Mouse (Mus musculus) hematopoietic stem cell, adult 5-6 weeks (primary cell): ENCODE measurements around the gene Otog. TPM values are rescaled to one million over a fixed set of nuclear protein-coding genes. Genes with fewer than 3 reads are reported as not detected.
A peak's percentile ranks its signal among the peaks of the same experiment; 100 is the strongest.

Source experiments
- ATAC-seq, 2 experiments: fragments of 125-278 bp in 1 of 2; replicated peaks in 1 of 2; 2 replicates each; pipeline ENCODE4 v1.8.0; 2016 to 2017; ENCODE audit warnings: inconsistent platforms in 2 of 2, mild to moderate bottlenecking in 2 of 2, moderate number of reproducible peaks in 2 of 2, low read depth in 1 of 2, moderate TSS enrichment in 1 of 2; ENCODE audit not compliant: low FRiP score in 2 of 2, poor library complexity in 2 of 2, severe bottlenecking in 2 of 2, insufficient read depth in 1 of 2, low TSS enrichment in 1 of 2
- total RNA-seq: library from RNA; stranded (forward); fragments of 172-1452, 232-1000 nt; gene quantifications from 2 replicates; pipeline ENCODE4 v1.2.3, GENCODE M21; 2017

Otog gene
- not detected in 2 replicates for total RNA-seq

- no peak for ATAC-seq
Observed at GRCm38 (mm10) chr7:46240696-46241095, at the start of gene Otog. Otog (plus strand) TSS chr7:46240987.

GRCm38 (mm10) chr7:46195356-46195755 is 45.4 kb upstream of the Otog start:
- ATAC-seq: no peak

GRCm38 (mm10) chr7:46200021-46200420 is 40.8 kb upstream of the Otog start:
- no peak for ATAC-seq

- no peak for ATAC-seq
Observed at GRCm38 (mm10) chr7:46201649-46202048, 39.1 kb upstream of the Otog start.

GRCm38 (mm10) chr7:46204046-46204471 is 36.7 kb upstream of the Otog start:
- ATAC-seq: peak; percentile 32 to 34; a peak in 1 of 4 replicates

GRCm38 (mm10) chr7:46204775-46205174 is 36.0 kb upstream of the Otog start:
- ATAC-seq: no peak

GRCm38 (mm10) chr7:46208131-46208530 is 32.7 kb upstream of the Otog start:
- no peak for ATAC-seq

- no peak for ATAC-seq
Observed at GRCm38 (mm10) chr7:46210276-46210675, 30.5 kb upstream of the Otog start.

GRCm38 (mm10) chr7:46216481-46216880 is 24.3 kb upstream of the Otog start:
- ATAC-seq: no peak

- ATAC-seq: peak; percentile 42 to 69; a peak in 2 of 4 replicates
Observed at GRCm38 (mm10) chr7:46218415-46218814, 22.4 kb upstream of the Otog start.

- no peak for ATAC-seq
Observed at GRCm38 (mm10) chr7:46220591-46221129, 20.1 kb upstream of the Otog start.

GRCm38 (mm10) chr7:46226253-46226652 is 14.5 kb upstream of the Otog start:
- peak in 1 of 2 experiments; percentile 65; a peak in 1 of 4 replicates for ATAC-seq

GRCm38 (mm10) chr7:46226936-46227335 is 13.9 kb upstream of the Otog start:
- no peak for ATAC-seq

- no peak; a peak in 1 of 4 replicates for ATAC-seq
Observed at GRCm38 (mm10) chr7:46235948-46236347, 4.8 kb upstream of the Otog start.

GRCm38 (mm10) chr7:46236363-46236762 is 4.4 kb upstream of the Otog start:
- ATAC-seq: no peak

- ATAC-seq: no peak
Observed at GRCm38 (mm10) chr7:46237192-46237591, 3.6 kb upstream of the Otog start.

- no peak for ATAC-seq
Observed at GRCm38 (mm10) chr7:46238346-46238745, 2.4 kb upstream of the Otog start, which contains the start of gene Ush1c. Ush1c (minus strand) TSS chr7:46238503.

- no peak for ATAC-seq
Observed at GRCm38 (mm10) chr7:46240091-46240490, 696 bp upstream of the Otog start.

GRCm38 (mm10) chr7:46246876-46247275 is 6.1 kb downstream of the Otog start:
- no peak for ATAC-seq
